Mouse (Mus musculus) midbrain, postnatal 0 days (tissue): ENCODE results near the gene Trpc4. TPM values are rescaled to one million over a fixed set of nuclear protein-coding genes. Genes with fewer than 3 reads are reported as not detected.

ENCODE experiments used
- ATAC-seq: fragments of 200-750 bp; cut with Nextera tagmentation; 2 replicates; pipeline ENCODE4 v1.8.0; 2017; ENCODE audit warnings: moderate number of reproducible peaks, mild to moderate bottlenecking, moderate TSS enrichment, moderate library complexity; ENCODE audit not compliant: low FRiP score
- DNase-seq: peaks from one replicate; pipeline ENCODE4 v3.0.0-alpha.2; 2015; ENCODE audit warnings: low spot score
- H3K27ac ChIP-seq: fragments of 300-500 bp; sonication (generic); 2 replicates; pipeline ENCODE4 v1.5.1; 2014; ENCODE audit warnings: low read depth, mild to moderate bottlenecking, low read length, mixed read lengths
- H3K27me3 ChIP-seq: fragments of 300-500 bp; sonication (generic); 2 replicates; pipeline ENCODE4 v1.6.1; 2014; ENCODE audit warnings: low read length, control low read depth, mixed read lengths; ENCODE audit not compliant: insufficient read depth
- H3K36me3 ChIP-seq: fragments of 300-500 bp; sonication (generic); 2 replicates; pipeline ENCODE4 v1.6.1; 2014; ENCODE audit warnings: low read length, control low read depth, mixed read lengths; ENCODE audit not compliant: insufficient read depth
- H3K4me1 ChIP-seq: fragments of 300-500 bp; sonication (generic); 2 replicates; pipeline ENCODE4 v1.6.1; 2014; ENCODE audit warnings: mild to moderate bottlenecking, control low read depth, antibody characterized with exemption, low read length, mixed read lengths; ENCODE audit not compliant: insufficient read depth
- H3K4me2 ChIP-seq: fragments of 300-500 bp; sonication (generic); 2 replicates; pipeline ENCODE4 v1.6.1; 2014; ENCODE audit warnings: low read depth, mild to moderate bottlenecking, low read length, mixed read lengths; ENCODE audit not compliant: poor library complexity, severe bottlenecking
- H3K4me3 ChIP-seq: fragments of 300-500 bp; sonication (generic); 2 replicates; pipeline ENCODE4 v1.5.1; 2014; ENCODE audit warnings: low read depth, mild to moderate bottlenecking, low read length, moderate library complexity
- H3K9ac ChIP-seq: fragments of 300-500 bp; sonication (generic); replicated peaks from 2 replicates; pipeline ENCODE4 v1.6.1; 2014; ENCODE audit warnings: mild to moderate bottlenecking, low read length, moderate library complexity, mixed read lengths; ENCODE audit not compliant: poor library complexity, severe bottlenecking
- H3K9me3 ChIP-seq: fragments of 300-500 bp; sonication (generic); 2 replicates; pipeline ENCODE4 v1.6.1; 2016; ENCODE audit warnings: low read length, control low read depth
- CTCF ChIP-seq: IDR thresholded peaks from 2 replicates; pipeline ENCODE4 v1.5.1; 2016; ENCODE audit warnings: antibody characterized with exemption, mild to moderate bottlenecking
- WGBS: fragments of 180-500 bp; shearing (Covaris S2); extraction: QIAGEN DNeasy Blood & Tissue Kit; methylation state at CpG from one replicate; pipeline ENCODE4 v1.1.7; 2014; 5-methylcytosine and 5-hydroxymethylcytosine counted together
- polyA plus RNA-seq: library from polyadenylated mRNA; unstranded; fragments of >200 nt; fragmentation: Nextera tagmentation; extraction: Ambion mirVana; gene quantifications from 2 replicates; pipeline ENCODE4 v1.2.1, GENCODE M21; 2015
- total RNA-seq: library from RNA; depleted of rRNA; stranded (reverse); fragments of >200 nt; gene quantifications from 2 replicates; pipeline ENCODE4 v1.2.3, GENCODE M21; 2014

The Trpc4 gene
- total and polyA plus RNA-seq, 2 experiments from 2014 or later, result 3.9 to 7.3 TPM

GRCm38 (mm10) chr3:54274651-54275050, 118.8 kb downstream of the Trpc4 start:
- no peaks in the 10 kb centered on the region for H3K27me3 ChIP-seq
- H3K4me2 ChIP-seq, result no peak overlapping the region
- H3K27ac ChIP-seq, result no peak overlapping the region
- H3K9me3 ChIP-seq, result no peaks in the 10 kb centered on the region
- H3K9ac ChIP-seq, result no peak overlapping the region
- ATAC-seq (no peak), DNase-seq (no peak)
- 73% methylated on average over 7 of the region's 7 CpGs for WGBS
- no peak overlapping the region for H3K4me3 ChIP-seq
- no peaks in the 10 kb centered on the region for H3K4me1 ChIP-seq
- H3K36me3 ChIP-seq, result no peaks in the 10 kb centered on the region
- no peak for TF ChIP-seq CTCF

- ATAC-seq, result no peak
- WGBS, result 56% methylated on average over 3 of the region's 3 CpGs
- Histone ChIP-seq H3K9ac (no peak overlapping the region), H3K27me3 (no peaks in the 10 kb centered on the region), H3K9me3 (no peaks in the 10 kb centered on the region), H3K27ac (no peak overlapping the region), H3K36me3 (no peaks in the 10 kb centered on the region), H3K4me1 (no peaks in the 10 kb centered on the region), H3K4me2 (no peak overlapping the region), H3K4me3 (no peak overlapping the region)
- DNase-seq, result no peak
- TF ChIP-seq CTCF, result no peak
Observed at GRCm38 (mm10) chr3:54289731-54290130, 133.9 kb downstream of the Trpc4 start.

GRCm38 (mm10) chr3:54310604-54311003, 154.8 kb downstream of the Trpc4 start:
- H3K4me2 ChIP-seq, result no peak overlapping the region
- ATAC-seq (no peak), DNase-seq (no peak)
- WGBS, result 26% methylated on average over 5 of the region's 5 CpGs
- no peak for TF ChIP-seq CTCF
- H3K9me3 ChIP-seq, result no peaks in the 10 kb centered on the region
- no peak overlapping the region for H3K4me3 ChIP-seq
- no peak overlapping the region for H3K27ac ChIP-seq
- H3K4me1 ChIP-seq, result no peaks in the 10 kb centered on the region
- H3K9ac ChIP-seq, result no peak overlapping the region
- H3K36me3 ChIP-seq, result no peaks in the 10 kb centered on the region
- H3K27me3 ChIP-seq, result no peaks in the 10 kb centered on the region

- Histone ChIP-seq H3K36me3 (no peaks in the 10 kb centered on the region), H3K4me3 (no peak overlapping the region), H3K4me1 (no peaks in the 10 kb centered on the region), H3K9ac (no peak overlapping the region), H3K4me2 (no peak overlapping the region), H3K27ac (no peak overlapping the region), H3K27me3 (no peaks in the 10 kb centered on the region), H3K9me3 (no peaks in the 10 kb centered on the region)
- TF ChIP-seq CTCF, result peak; percentile 74
- DNase-seq, result peak; percentile 32
- WGBS, result 81% methylated on average over 2 of the region's 2 CpGs
- ATAC-seq, result no peak
Observed at GRCm38 (mm10) chr3:54314055-54314454, 158.2 kb downstream of the Trpc4 start.

GRCm38 (mm10) chr3:54352891-54353652, 197.2 kb downstream of the Trpc4 start:
- Histone ChIP-seq H3K36me3 (no peaks in the 10 kb centered on the region), H3K27me3 (no peaks in the 10 kb centered on the region), H3K4me3 (no peak overlapping the region), H3K27ac (no peak overlapping the region), H3K9me3 (no peaks in the 10 kb centered on the region), H3K4me1 (no peaks in the 10 kb centered on the region), H3K9ac (no peak overlapping the region), H3K4me2 (no peak overlapping the region)
- DNase-seq (peak; percentile 46), ATAC-seq (no peak)
- TF ChIP-seq CTCF, result peak; percentile 78
- 29% methylated on average over 9 of the region's 9 CpGs for WGBS

- Histone ChIP-seq H3K36me3 (no peaks in the 10 kb centered on the region), H3K27me3 (no peaks in the 10 kb centered on the region), H3K4me2 (no peak overlapping the region), H3K27ac (no peak overlapping the region), H3K9me3 (no peaks in the 10 kb centered on the region), H3K4me1 (no peaks in the 10 kb centered on the region), H3K9ac (no peak overlapping the region), H3K4me3 (no peak overlapping the region)
- ATAC-seq, result no peak
- DNase-seq, result peak; percentile 54
- peak; percentile 88 for TF ChIP-seq CTCF
- WGBS, result 58% methylated on average over 3 of the region's 3 CpGs
Observed at GRCm38 (mm10) chr3:54357561-54357960, 201.7 kb downstream of the Trpc4 start.
